Mouse (Mus musculus): ENCODE measurements around the gene Camta1.

DNA sequence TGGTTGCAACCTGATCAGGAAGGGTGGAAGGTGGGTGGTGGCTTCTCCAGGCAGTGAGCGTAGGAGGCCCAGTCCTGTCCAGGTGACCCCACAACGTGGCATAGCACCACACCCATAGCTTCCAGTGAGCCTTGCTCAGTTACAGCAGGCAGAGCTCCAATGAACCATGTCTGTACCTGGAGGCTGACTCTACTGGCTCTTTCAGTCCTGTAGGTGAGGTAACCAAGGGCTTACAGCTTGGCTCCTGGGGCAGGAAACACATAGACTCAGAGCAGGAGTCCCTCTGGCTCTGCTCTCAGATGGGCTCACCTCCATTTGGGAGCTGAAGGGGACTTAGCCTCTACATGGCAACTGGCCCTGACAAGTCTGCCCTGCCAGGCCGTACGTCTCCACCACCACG lies 393.3 kb downstream of the Camta1 start:
- no peak for TF ChIP-seq CTCF (IDR thresholded peaks at IDR 0.05; ENCODE audit: borderline replicate concordance, control insufficient read depth, extremely low read depth, insufficient read depth, low read length, poor library complexity)
- no peak for TF ChIP-seq POLR2A (IDR thresholded peaks at IDR 0.05; ENCODE audit: control insufficient read depth, extremely low read depth, insufficient read depth, low read length, poor library complexity)
